Mouse (Mus musculus) heart, embryonic 14.5 days (tissue): ENCODE results near the gene E130311K13Rik. TPM values are rescaled to one million over a fixed set of nuclear protein-coding genes. Genes with fewer than 3 reads are reported as not detected.

Experiments
- ATAC-seq: fragments of 200-750 bp; cut with Nextera tagmentation; 2 replicates; pipeline ENCODE4 v1.8.0; 2017; ENCODE audit warnings: low read depth, moderate TSS enrichment; ENCODE audit not compliant: insufficient number of reproducible peaks, insufficient read depth, low FRiP score
- H3K27ac ChIP-seq, 2 experiments: fragments of 200-500 bp in 1 of 2; fragments of 300-500 bp in 1 of 2; sonication (generic) in 1 of 2; replicated peaks in 1 of 2; 2 replicates each; pipeline ENCODE4 v1.5.1; 2012 to 2014; ENCODE audit warnings: low read depth in 2 of 2, low read length in 2 of 2, control low read depth in 1 of 2, mild to moderate bottlenecking in 1 of 2, mixed read lengths in 1 of 2; ENCODE audit not compliant: control insufficient read depth in 1 of 2, insufficient read depth in 1 of 2
- H3K27me3 ChIP-seq: fragments of 300-500 bp; sonication (generic); 2 replicates; pipeline ENCODE4 v1.6.1; 2014; ENCODE audit warnings: mild to moderate bottlenecking, low read length, control low read depth; ENCODE audit not compliant: control insufficient read depth, insufficient read depth
- H3K36me3 ChIP-seq: fragments of 300-500 bp; sonication (generic); 2 replicates; pipeline ENCODE4 v1.6.1; 2014; ENCODE audit warnings: mild to moderate bottlenecking, control low read depth, low read length, mixed read lengths; ENCODE audit not compliant: control insufficient read depth, insufficient read depth
- H3K4me1 ChIP-seq, 2 experiments: fragments of 200-500 bp in 1 of 2; fragments of 300-500 bp in 1 of 2; sonication (generic) in 1 of 2; 2 replicates each; pipeline ENCODE4 v1.6.1; 2012 to 2014; ENCODE audit warnings: low read length in 2 of 2, control low read depth in 1 of 2, mixed read lengths in 1 of 2; ENCODE audit not compliant: control insufficient read depth in 2 of 2, insufficient read depth in 2 of 2
- H3K4me2 ChIP-seq: fragments of 300-500 bp; sonication (generic); 2 replicates; pipeline ENCODE4 v1.6.1; 2014; ENCODE audit warnings: mild to moderate bottlenecking, low read length
- H3K4me3 ChIP-seq, 2 experiments: fragments of 200-500 bp in 1 of 2; fragments of 300-500 bp in 1 of 2; sonication (generic) in 1 of 2; 2 replicates each; pipeline ENCODE4 v1.5.1; 2012 to 2014; ENCODE audit warnings: low read length in 2 of 2, mild to moderate bottlenecking in 2 of 2, control low read depth in 1 of 2, low read depth in 1 of 2, moderate library complexity in 1 of 2; ENCODE audit not compliant: control insufficient read depth in 1 of 2, insufficient read depth in 1 of 2
- H3K9ac ChIP-seq: fragments of 300-500 bp; sonication (generic); 2 replicates; pipeline ENCODE4 v1.6.1; 2014; ENCODE audit warnings: mild to moderate bottlenecking, low read length
- H3K9me3 ChIP-seq: fragments of 300-500 bp; sonication (generic); 2 replicates; pipeline ENCODE4 v1.6.1; 2016; ENCODE audit warnings: low read length, control low read depth; ENCODE audit not compliant: control insufficient read depth
- WGBS: fragments of 180-500 bp; shearing (Covaris S2); extraction: QIAGEN DNeasy Blood & Tissue Kit; methylation state at CpG from one replicate; pipeline ENCODE4 v1.1.7; 2014; 5-methylcytosine and 5-hydroxymethylcytosine counted together
- polyA plus RNA-seq: library from polyadenylated mRNA; unstranded; fragments of >200 nt; fragmentation: Nextera tagmentation; extraction: Ambion mirVana; gene quantifications from 2 replicates; pipeline ENCODE4 v1.2.1, GENCODE M21; 2014

The E130311K13Rik gene
- 5.3 and 5.8 TPM in 2 replicates for polyA plus RNA-seq

- H3K9ac ChIP-seq: peak within 1 kb of the TSS; percentile 80
- WGBS: 5% methylated on average over 48 of the region's 48 CpGs
- peak within 1 kb of the TSS; percentile 57 to 68 for H3K4me3 ChIP-seq
- peak within 1 kb of the TSS; percentile 52 to 70 for H3K27ac ChIP-seq
- no peaks in the 10 kb centered on the region for H3K4me1 ChIP-seq
- H3K36me3 ChIP-seq: peaks cover 3% of the 10 kb centered on the region; the same call in 1 of the 2 replicates
- H3K9me3 ChIP-seq: no peaks in the 10 kb centered on the region
- ATAC-seq: peak; percentile 88
- no peaks in the 10 kb centered on the region for H3K27me3 ChIP-seq
- peak within 1 kb of the TSS; percentile 67 for H3K4me2 ChIP-seq
These were observed at the start of gene E130311K13Rik for GRCm38 (mm10) chr3:63928878-63929859. Gene E130311K13Rik (minus strand): TSS chr3:63929472.

- H3K4me3 ChIP-seq: no peak overlapping the region
- peak overlapping the region; percentile 69; the same call in 1 of the 2 replicates for H3K4me2 ChIP-seq
- 71% methylated on average over 4 of the region's 4 CpGs for WGBS
- H3K27ac ChIP-seq: no peak overlapping the region
- no peak overlapping the region for H3K9ac ChIP-seq
- no peaks in the 10 kb centered on the region for H3K9me3 ChIP-seq
- ATAC-seq: no peak
- no peaks in the 10 kb centered on the region for H3K27me3 ChIP-seq
- peaks cover 35% of the 10 kb centered on the region for H3K36me3 ChIP-seq
- H3K4me1 ChIP-seq: peaks cover 2 to 23% of the 10 kb centered on the region in 2 experiments; a peak in 3 of 4 replicates
These were observed 48.6 kb upstream of the E130311K13Rik start for GRCm38 (mm10) chr3:63977895-63978294.

GRCm38 (mm10) chr3:63975955-63976908 is 47.0 kb upstream of the E130311K13Rik start, which contains the start of gene Gmps:
Gene Gmps (plus strand): TSS chr3:63976106.
- under 1% methylated on average over 67 of the region's 67 CpGs for WGBS
- Histone ChIP-seq H3K27me3 (no peaks in the 10 kb centered on the region), H3K4me3 (peak within 1 kb of the TSS; percentile 63 to 76), H3K4me2 (peak within 1 kb of the TSS; percentile 69), H3K9me3 (no peaks in the 10 kb centered on the region), H3K4me1 (peaks cover 2 to 23% of the 10 kb centered on the region in 2 experiments; a peak in 3 of 4 replicates), H3K36me3 (peaks cover 20% of the 10 kb centered on the region), H3K27ac (peak within 1 kb of the TSS; percentile 89 to 91), H3K9ac (peak within 1 kb of the TSS; percentile 87)
- peak; percentile 97 for ATAC-seq

- Histone ChIP-seq H3K9me3 (no peaks in the 10 kb centered on the region), H3K9ac (no peak overlapping the region), H3K4me1 (peaks cover 0 to 12% of the 10 kb centered on the region in 2 experiments; a peak in 2 of 4 replicates), H3K27ac (no peak overlapping the region), H3K4me2 (no peak overlapping the region), H3K4me3 (no peak overlapping the region), H3K36me3 (no peaks in the 10 kb centered on the region), H3K27me3 (peaks cover 4% of the 10 kb centered on the region; the same call in 1 of the 2 replicates)
- no peak for ATAC-seq
- 65% methylated on average over 2 of the region's 2 CpGs for WGBS
These were observed 36.7 kb upstream of the E130311K13Rik start for GRCm38 (mm10) chr3:63965929-63966328.

- H3K27me3 ChIP-seq: peaks cover 4% of the 10 kb centered on the region; the same call in 1 of the 2 replicates
- no peaks in the 10 kb centered on the region for H3K9me3 ChIP-seq
- no peak for ATAC-seq
- no peak overlapping the region for H3K9ac ChIP-seq
- WGBS: 83% methylated on average over 6 of the region's 6 CpGs
- H3K4me1 ChIP-seq: peaks cover 0 to 12% of the 10 kb centered on the region in 2 experiments; a peak in 2 of 4 replicates
- no peaks in the 10 kb centered on the region for H3K36me3 ChIP-seq
- H3K4me3 ChIP-seq: peak overlapping the region; percentile 92 to 93
- peak overlapping the region; percentile 86 for H3K4me2 ChIP-seq
- H3K27ac ChIP-seq: peak overlapping the region in 1 of 2 experiments; percentile 91; a peak in 2 of 4 replicates
These were observed 35.6 kb upstream of the E130311K13Rik start for GRCm38 (mm10) chr3:63964922-63965249.

GRCm38 (mm10) chr3:63964100-63964921 is 35.0 kb upstream of the E130311K13Rik start, which contains the start of gene Slc33a1:
Gene Slc33a1 (minus strand): TSS chr3:63964768.
- peak within 1 kb of the TSS; percentile 91 for H3K9ac ChIP-seq
- under 1% methylated on average over 69 of the region's 69 CpGs for WGBS
- peak within 1 kb of the TSS; percentile 90 to 91 for H3K27ac ChIP-seq
- H3K9me3 ChIP-seq: no peaks in the 10 kb centered on the region
- H3K4me1 ChIP-seq: peaks cover 0 to 12% of the 10 kb centered on the region in 2 experiments; a peak in 2 of 4 replicates
- H3K4me2 ChIP-seq: peak within 1 kb of the TSS; percentile 86
- peaks cover 4% of the 10 kb centered on the region; the same call in 1 of the 2 replicates for H3K27me3 ChIP-seq
- H3K36me3 ChIP-seq: peaks cover 4% of the 10 kb centered on the region; the same call in 1 of the 2 replicates
- peak; percentile 93 for ATAC-seq
- peak within 1 kb of the TSS; percentile 92 to 93 for H3K4me3 ChIP-seq
